8 mouse cellular contexts compared by ENCODE assay signal in the genomic region with DNA sequence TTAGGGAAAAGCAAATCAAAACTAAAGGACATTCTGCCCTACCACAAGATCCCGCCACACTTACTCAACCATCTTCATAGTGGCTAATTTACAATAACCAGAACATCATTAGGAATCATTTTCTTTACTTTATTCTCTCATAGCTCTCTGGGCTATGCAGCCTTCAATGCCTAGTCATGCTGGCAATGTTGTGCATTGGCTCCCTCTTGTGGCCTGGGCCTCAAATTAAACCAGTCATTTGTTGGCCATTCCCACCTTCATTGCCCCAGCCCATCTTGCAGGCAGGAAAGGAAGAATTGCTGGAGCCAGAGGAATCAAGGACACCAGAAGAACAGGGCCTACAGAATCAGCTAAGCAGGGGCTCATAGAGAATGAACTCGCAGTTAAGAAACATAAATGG.
DNase-seq lines count a peak whose midpoint lies in the region; ATAC-seq and TF ChIP-seq lines count a peak whose summit lies in the region.
"Had no signal": no experiment of that assay in that cellular context is flagged by ENCODE, and none has a peak within 500 bp of the region (broad histone marks: within the 10 kb centered on the region; RNA-seq: fewer than 3 reads in every experiment).

No protein-coding gene starts in this region.

- no peaks in the 10 kb centered on the region for H3K4me1 ChIP-seq in hindbrain, postnatal 0 days (ENCODE audit: insufficient read depth, low read length)
- H3K4me1 ChIP-seq in lung, embryonic 14.5 days (ENCODE audit: insufficient read depth) = no peaks in the 10 kb centered on the region
- H3K4me1 ChIP-seq: megakaryocyte, embryonic 14.5 days had no signal

- DNase-seq in ovary, adult 18-20 months (ENCODE audit: low spot score) = peak; percentile 2
- no peak for DNase-seq in ovary, postnatal 10 days (ENCODE audit: low spot score)
- peak; percentile 39 for DNase-seq in WW6 (ENCODE audit: low read depth, low spot score)
- peak; percentile 61 for DNase-seq in hindbrain, postnatal 0 days (ENCODE audit: low spot score)
- DNase-seq in lung, embryonic 14.5 days = peak; percentile 82
- peak; percentile 15 for DNase-seq in right cerebral cortex, postnatal 14 days

- no peaks in the 10 kb centered on the region for H3K27me3 ChIP-seq in hindbrain, postnatal 0 days (ENCODE audit: insufficient read depth, low read length)
- H3K27me3 ChIP-seq in lung, embryonic 14.5 days (ENCODE audit: insufficient read depth, low read length) = no peaks in the 10 kb centered on the region
- H3K27me3 ChIP-seq: megakaryocyte, embryonic 14.5 days had no signal

- peak; percentile 96 for ATAC-seq in common myeloid progenitor, adult 5-6 weeks (replicated peaks; ENCODE audit: low read depth, poor library complexity, severe bottlenecking)
- 0 out of 2 replicates have a peak, but pooled peaks have one; percentile 2 for ATAC-seq in hindbrain, postnatal 0 days
- peak; percentile 68; the same call in 1 of the 2 replicates for ATAC-seq in lung, embryonic 14.5 days (ENCODE audit: insufficient read depth)

- no peak overlapping the region for H3K9ac ChIP-seq in hindbrain, postnatal 0 days (replicated peaks; ENCODE audit: low read length)
- no peak overlapping the region for H3K9ac ChIP-seq in lung, embryonic 14.5 days

- TF ChIP-seq CTCF in hindbrain, postnatal 0 days (IDR thresholded peaks at IDR 0.05; ENCODE audit: low read depth) = peak; percentile 71
- peak; percentile 73 for TF ChIP-seq CTCF in lung, embryonic 14.5 days (IDR thresholded peaks at IDR 0.05; ENCODE audit: low read depth)

- no peaks in the 10 kb centered on the region for H3K9me3 ChIP-seq in hindbrain, postnatal 0 days (ENCODE audit: low read length)
- no peaks in the 10 kb centered on the region for H3K9me3 ChIP-seq in lung, embryonic 14.5 days (ENCODE audit: low read depth, low read length)
- H3K9me3 ChIP-seq: megakaryocyte, embryonic 14.5 days had no signal

- no peak overlapping the region for H3K27ac ChIP-seq in hindbrain, postnatal 0 days
- H3K27ac ChIP-seq in lung, embryonic 14.5 days (ENCODE audit: low read depth) = no peak overlapping the region

- WGBS in hindbrain, postnatal 0 days = 48% methylated on average over 2 of the region's 2 CpGs
- WGBS in lung, embryonic 14.5 days = 31% methylated on average over 2 of the region's 2 CpGs

- no peaks in the 10 kb centered on the region for H3K36me3 ChIP-seq in hindbrain, postnatal 0 days (ENCODE audit: insufficient read depth, low read length)
- no peaks in the 10 kb centered on the region for H3K36me3 ChIP-seq in lung, embryonic 14.5 days (ENCODE audit: insufficient read depth)

- no peak overlapping the region for H3K4me3 ChIP-seq in hindbrain, postnatal 0 days (ENCODE audit: low read length)
- no peak overlapping the region for H3K4me3 ChIP-seq in lung, embryonic 14.5 days (ENCODE audit: low read depth, low read length)
- H3K4me3 ChIP-seq: megakaryocyte, embryonic 14.5 days had no signal

- H3K4me2 ChIP-seq in hindbrain, postnatal 0 days (ENCODE audit: low read depth, low read length) = no peak overlapping the region
- H3K4me2 ChIP-seq in lung, embryonic 14.5 days = no peak overlapping the region

Comparison
In these comparisons a context has a peak if more than half of its experiments do, and no peak if none do; other contexts are left out.
1. ATAC-seq: peak in every context shown above with its lines; median percentile 96 in common myeloid progenitor, adult 5-6 weeks; 68 in lung, embryonic 14.5 days; 2 in hindbrain, postnatal 0 days.